Mouse (Mus musculus): ENCODE measurements around the gene Rgl2. TPM values are rescaled to one million over a fixed set of nuclear protein-coding genes. Genes with fewer than 3 reads are reported as not detected.
"Not testable (repeated sequence)": the region's sequence is repeated elsewhere in the genome, so short reads cannot be mapped to it uniquely, and the experiment has no call there.

Gene Rgl2
- total RNA-seq, 1 experiment: 65.8 TPM

DNA sequence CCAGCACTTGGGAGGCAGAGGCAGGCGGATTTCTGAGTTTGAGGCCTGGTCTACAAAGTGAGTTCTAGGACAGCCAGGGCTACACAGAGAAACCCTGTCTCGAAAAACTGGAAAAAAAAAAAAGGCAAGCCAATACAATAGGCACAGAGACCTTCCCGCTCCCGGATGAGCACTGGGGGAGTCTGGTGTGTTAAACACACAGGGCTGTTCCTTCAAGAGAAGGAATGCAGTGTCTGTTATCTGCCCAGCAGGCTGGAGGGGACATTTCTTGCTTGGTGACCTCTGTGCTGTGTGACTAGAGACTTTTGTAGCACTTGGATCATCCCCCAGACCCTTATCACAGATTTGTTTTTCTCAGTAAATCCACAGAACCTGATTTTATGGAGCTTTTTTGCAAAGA is 27.7 kb upstream of the Rgl2 start:
- Histone ChIP-seq H3K4me1 (ENCODE audit: control insufficient read depth in 2 of 2, insufficient read depth in 2 of 2, low read length in 2 of 2, poor library complexity in 1 of 2) (peaks cover 14 to 30% of the 10 kb centered on the region in 2 experiments), H3K36me3 (ENCODE audit: control insufficient read depth, insufficient read depth, low read length, poor library complexity, severe bottlenecking) (no peaks in the 10 kb centered on the region), H3K9me3 (ENCODE audit: control insufficient read depth, insufficient read depth, low read depth, low read length) (no peaks in the 10 kb centered on the region), H3K4me3 (ENCODE audit: insufficient read depth in 1 of 2, low read depth in 1 of 2, low read length in 2 of 2, poor library complexity in 1 of 2, severe bottlenecking in 1 of 2) (no peak overlapping the region), H3K27ac (ENCODE audit: insufficient read depth, low read depth, low read length, poor library complexity, severe bottlenecking) (peak overlapping the region; percentile 87), H3K9ac (ENCODE audit: insufficient read depth, low read depth, low read length, poor library complexity, severe bottlenecking) (peak overlapping the region; percentile 55; the same call in 1 of the 2 replicates)
- TF ChIP-seq ZNF384 (IDR thresholded peaks at IDR 0.05; ENCODE audit: low read depth, low read length) (peak; percentile 88; the same call in 1 of the 2 replicates), ZC3H11A (IDR thresholded peaks at IDR 0.05; ENCODE audit: borderline replicate concordance, low read depth, low read length) (no peak)
- in situ Hi-C loops (cut with MboI; ENCODE audit: low sequenced_read_pairs in 2 of 2, unreplicated experiment in 2 of 2): no loop called here
- no peak for DNase-seq (ENCODE audit: low read depth, low spot score)

DNA sequence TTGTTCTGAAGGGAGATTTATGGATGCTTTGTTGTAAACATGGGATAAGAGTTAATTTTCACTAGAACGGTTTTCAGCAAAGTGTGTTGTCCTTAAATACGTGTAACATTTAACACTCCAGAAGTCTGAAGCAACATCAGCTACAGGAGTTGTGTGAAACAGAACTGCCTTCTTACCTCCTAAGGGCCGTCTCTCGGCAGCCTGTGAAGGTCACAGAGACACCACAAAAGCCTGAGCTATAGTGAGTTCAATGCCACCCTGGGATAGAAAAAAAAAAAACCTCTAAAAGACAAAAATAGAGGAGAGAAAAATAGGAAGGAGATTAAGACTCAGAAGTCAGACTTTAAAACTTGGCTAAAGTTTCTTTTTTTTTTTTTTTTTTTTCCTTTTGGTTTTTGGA is 27.3 kb upstream of the Rgl2 start:
- Histone ChIP-seq H3K36me3 (ENCODE audit: control insufficient read depth, insufficient read depth, low read length, poor library complexity, severe bottlenecking) (no peaks in the 10 kb centered on the region), H3K4me1 (ENCODE audit: control insufficient read depth in 2 of 2, insufficient read depth in 2 of 2, low read length in 2 of 2, poor library complexity in 1 of 2) (peaks cover 14 to 31% of the 10 kb centered on the region in 2 experiments), H3K27ac (ENCODE audit: insufficient read depth, low read depth, low read length, poor library complexity, severe bottlenecking) (peak overlapping the region; percentile 87), H3K4me3 (ENCODE audit: insufficient read depth in 1 of 2, low read depth in 1 of 2, low read length in 2 of 2, poor library complexity in 1 of 2, severe bottlenecking in 1 of 2) (no peak overlapping the region), H3K9me3 (ENCODE audit: control insufficient read depth, insufficient read depth, low read depth, low read length) (no peaks in the 10 kb centered on the region), H3K9ac (ENCODE audit: insufficient read depth, low read depth, low read length, poor library complexity, severe bottlenecking) (peak overlapping the region; percentile 47; the same call in 1 of the 2 replicates)
- DNase-seq (ENCODE audit: low read depth, low spot score): no peak
- in situ Hi-C loops (cut with MboI; ENCODE audit: low sequenced_read_pairs in 2 of 2, unreplicated experiment in 2 of 2): no loop called here
- TF ChIP-seq MAFK (IDR thresholded peaks at IDR 0.05; ENCODE audit: insufficient read depth, low read depth, low read length) (no peak), HCFC1 (IDR thresholded peaks at IDR 0.05; ENCODE audit: borderline replicate concordance, insufficient read depth, low read length) (no peak), ZNF384 (IDR thresholded peaks at IDR 0.05; ENCODE audit: low read depth, low read length) (peak; percentile 67), CHD2 (IDR thresholded peaks at IDR 0.05; ENCODE audit: low read depth, low read length) (no peak), ZC3H11A (IDR thresholded peaks at IDR 0.05; ENCODE audit: borderline replicate concordance, low read depth, low read length) (no peak)

DNA sequence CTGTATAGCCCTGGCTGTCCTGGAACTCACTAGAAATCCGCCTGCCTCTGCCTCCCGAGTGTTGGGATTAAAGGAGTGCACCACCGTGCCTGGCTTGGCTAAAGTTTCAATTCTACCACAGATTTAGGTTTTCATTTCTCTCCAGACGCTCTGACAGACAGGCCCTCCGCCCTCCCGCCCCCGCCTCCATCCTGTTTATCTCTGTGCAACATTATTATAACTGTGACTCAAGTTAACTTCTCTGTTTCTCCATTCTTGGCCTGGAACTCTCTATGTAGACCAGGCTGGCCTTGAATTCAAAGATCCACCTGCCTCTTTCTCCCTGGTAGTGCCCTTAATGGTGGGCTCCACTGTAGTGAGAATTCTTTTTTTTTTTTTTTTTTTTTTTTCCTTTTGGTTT is 26.9 kb upstream of the Rgl2 start:
- no peak for DNase-seq (ENCODE audit: low read depth, low spot score)
- TF ChIP-seq MAFK (IDR thresholded peaks at IDR 0.05; ENCODE audit: insufficient read depth, low read depth, low read length) (no peak), ZC3H11A (IDR thresholded peaks at IDR 0.05; ENCODE audit: borderline replicate concordance, low read depth, low read length) (no peak), ZNF384 (IDR thresholded peaks at IDR 0.05; ENCODE audit: low read depth, low read length) (no peak), HCFC1 (IDR thresholded peaks at IDR 0.05; ENCODE audit: borderline replicate concordance, insufficient read depth, low read length) (no peak), CHD2 (IDR thresholded peaks at IDR 0.05; ENCODE audit: low read depth, low read length) (no peak)
- H3K9me3 ChIP-seq (ENCODE audit: control insufficient read depth, insufficient read depth, low read depth, low read length): no peaks in the 10 kb centered on the region
- peak overlapping the region; percentile 47; the same call in 1 of the 2 replicates for H3K9ac ChIP-seq (ENCODE audit: insufficient read depth, low read depth, low read length, poor library complexity, severe bottlenecking)
- in situ Hi-C loops (cut with MboI; ENCODE audit: low sequenced_read_pairs in 2 of 2, unreplicated experiment in 2 of 2): no loop called here
- peaks cover 14 to 31% of the 10 kb centered on the region in 2 experiments for H3K4me1 ChIP-seq (ENCODE audit: control insufficient read depth in 2 of 2, insufficient read depth in 2 of 2, low read length in 2 of 2, poor library complexity in 1 of 2)
- no peak overlapping the region for H3K4me3 ChIP-seq (ENCODE audit: insufficient read depth in 1 of 2, low read depth in 1 of 2, low read length in 2 of 2, poor library complexity in 1 of 2, severe bottlenecking in 1 of 2)
- no peaks in the 10 kb centered on the region for H3K36me3 ChIP-seq (ENCODE audit: control insufficient read depth, insufficient read depth, low read length, poor library complexity, severe bottlenecking)
- H3K27ac ChIP-seq (ENCODE audit: insufficient read depth, low read depth, low read length, poor library complexity, severe bottlenecking): peak overlapping the region; percentile 87

DNA sequence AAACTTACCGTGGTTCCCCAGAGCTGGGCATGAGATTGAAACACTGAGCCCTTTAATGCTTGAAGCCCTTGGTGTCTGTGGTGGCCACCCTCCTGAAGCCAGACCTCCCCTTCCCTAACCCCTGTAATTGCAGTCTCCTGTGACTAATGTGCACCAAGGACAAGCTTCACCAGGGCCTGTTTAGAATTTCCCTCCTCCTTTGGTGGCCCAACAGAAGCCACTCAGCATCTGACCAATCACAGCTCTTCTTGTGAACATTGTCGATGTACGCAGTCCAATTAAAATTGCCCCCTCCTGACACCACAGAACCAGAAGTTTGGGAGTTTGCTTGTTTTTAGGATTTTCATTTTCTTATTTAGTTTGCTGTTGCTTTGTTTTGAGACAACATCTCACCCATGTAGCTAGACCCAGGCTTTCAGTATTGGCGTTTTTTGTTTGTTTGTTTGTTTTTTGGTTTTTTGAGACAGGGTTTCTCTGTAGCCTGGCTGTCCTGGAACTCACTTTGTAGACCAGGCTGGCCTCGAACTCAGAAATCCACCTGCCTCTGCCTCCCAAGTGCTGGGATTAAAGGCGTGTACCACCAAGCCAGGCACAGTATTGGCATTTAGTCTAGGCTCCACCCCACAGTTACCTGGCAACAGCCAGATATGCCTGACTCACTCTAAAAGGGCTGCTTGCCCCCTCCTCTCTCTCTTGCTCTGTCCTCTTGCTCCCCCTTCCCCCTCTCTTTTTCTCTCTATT is 25.3 kb upstream of the Rgl2 start:
- Histone ChIP-seq H3K4me3 (ENCODE audit: insufficient read depth in 1 of 2, low read depth in 1 of 2, low read length in 2 of 2, poor library complexity in 1 of 2, severe bottlenecking in 1 of 2) (peak overlapping the region in 1 of 2 experiments; percentile 24; a peak in 2 of 4 replicates), H3K27ac (ENCODE audit: insufficient read depth, low read depth, low read length, poor library complexity, severe bottlenecking) (peak overlapping the region; percentile 87), H3K9ac (ENCODE audit: insufficient read depth, low read depth, low read length, poor library complexity, severe bottlenecking) (peak overlapping the region; percentile 65; the same call in 1 of the 2 replicates), H3K4me1 (ENCODE audit: control insufficient read depth in 2 of 2, insufficient read depth in 2 of 2, low read length in 2 of 2, poor library complexity in 1 of 2) (peaks cover 8 to 31% of the 10 kb centered on the region in 2 experiments; a peak in 3 of 4 replicates)
- in situ Hi-C loops (cut with MboI; ENCODE audit: low sequenced_read_pairs in 2 of 2, unreplicated experiment in 2 of 2); H3K36me3 ChIP-seq (ENCODE audit: control insufficient read depth, insufficient read depth, low read length, poor library complexity, severe bottlenecking); DNase-seq (ENCODE audit: low read depth, low spot score); H3K9me3 ChIP-seq (ENCODE audit: control insufficient read depth, insufficient read depth, low read depth, low read length): not testable (repeated sequence)

DNA sequence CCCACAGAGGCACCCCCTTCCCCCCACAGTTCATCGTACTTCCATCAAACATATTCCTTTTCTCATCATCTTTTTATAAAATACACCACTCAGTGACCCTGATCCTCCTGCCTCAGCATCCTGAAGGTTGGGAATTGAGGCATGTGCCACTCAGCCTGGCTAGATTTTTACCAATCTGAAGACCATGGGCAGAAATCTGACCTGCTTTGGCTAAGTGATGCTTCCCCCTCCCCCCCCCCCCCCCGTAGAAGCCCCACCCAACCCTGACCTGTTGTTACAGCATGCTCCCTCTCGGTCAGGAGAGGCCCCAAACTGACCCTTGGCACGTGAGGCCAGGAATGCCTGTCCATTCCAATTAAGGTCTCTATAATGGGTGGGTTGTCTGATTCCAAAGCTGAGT is 24.5 kb upstream of the Rgl2 start, which contains the start of gene Platr17:
Gene Platr17 (plus strand): TSS at position 301 of the 400 bp plus-strand sequence.
- H3K4me1 ChIP-seq (ENCODE audit: control insufficient read depth in 2 of 2, insufficient read depth in 2 of 2, low read length in 2 of 2, poor library complexity in 1 of 2): peaks cover 4 to 31% of the 10 kb centered on the region in 2 experiments; a peak in 3 of 4 replicates
- peak within 1 kb of the TSS; percentile 38 to 50 for H3K4me3 ChIP-seq (ENCODE audit: insufficient read depth in 1 of 2, low read depth in 1 of 2, low read length in 2 of 2, poor library complexity in 1 of 2, severe bottlenecking in 1 of 2)
- H3K9ac ChIP-seq (ENCODE audit: insufficient read depth, low read depth, low read length, poor library complexity, severe bottlenecking): peak within 1 kb of the TSS; percentile 76
- H3K9me3 ChIP-seq (ENCODE audit: control insufficient read depth, insufficient read depth, low read depth, low read length); H3K36me3 ChIP-seq (ENCODE audit: control insufficient read depth, insufficient read depth, low read length, poor library complexity, severe bottlenecking); DNase-seq (ENCODE audit: low read depth, low spot score); in situ Hi-C loops (cut with MboI; ENCODE audit: low sequenced_read_pairs in 2 of 2, unreplicated experiment in 2 of 2): not testable (repeated sequence)
- peak within 1 kb of the TSS; percentile 89 for H3K27ac ChIP-seq (ENCODE audit: insufficient read depth, low read depth, low read length, poor library complexity, severe bottlenecking)
